Mouse (Mus musculus) adrenal gland, adult 2 months (tissue): Measurements from ENCODE around the gene Zpr1. TPM values are rescaled to one million over a fixed set of nuclear protein-coding genes. Genes with fewer than 3 reads are reported as not detected.

ENCODE experiments used
- DNase-seq: peaks from one replicate; pipeline ENCODE4 v3.0.0; 2021
- long read RNA-seq: library from polyadenylated mRNA; stranded (forward); transcript quantifications from one replicate; pipeline ENCODE4 v2.0.0, GENCODE M21; 2021
- polyA plus RNA-seq: library from polyadenylated mRNA; depleted of rRNA; stranded (reverse); fragments of >200 nt; gene quantifications from 2 replicates; pipeline ENCODE4 v1.2.3, GENCODE M21; 2012; rRNA removed
- total RNA-seq, 2 experiments: library from RNA; stranded (reverse); gene quantifications; 2 replicates each; pipeline ENCODE4 v1.2.3; 2021

Gene Zpr1
- total RNA-seq (10 to 100 TPM; 38.1 to 84.6 TPM), polyA plus RNA-seq (26.2 and 27.3 TPM in 2 replicates)
- long read RNA-seq, transcript Zpr1-206 (14 exons, 2,984 nt): major isoform, 44 of 55 reads
- long read RNA-seq, partial matches to known transcripts: 7 of 55 reads
- long read RNA-seq, other reads (novel, unspliced or antisense): 4 of 55 reads

DNA sequence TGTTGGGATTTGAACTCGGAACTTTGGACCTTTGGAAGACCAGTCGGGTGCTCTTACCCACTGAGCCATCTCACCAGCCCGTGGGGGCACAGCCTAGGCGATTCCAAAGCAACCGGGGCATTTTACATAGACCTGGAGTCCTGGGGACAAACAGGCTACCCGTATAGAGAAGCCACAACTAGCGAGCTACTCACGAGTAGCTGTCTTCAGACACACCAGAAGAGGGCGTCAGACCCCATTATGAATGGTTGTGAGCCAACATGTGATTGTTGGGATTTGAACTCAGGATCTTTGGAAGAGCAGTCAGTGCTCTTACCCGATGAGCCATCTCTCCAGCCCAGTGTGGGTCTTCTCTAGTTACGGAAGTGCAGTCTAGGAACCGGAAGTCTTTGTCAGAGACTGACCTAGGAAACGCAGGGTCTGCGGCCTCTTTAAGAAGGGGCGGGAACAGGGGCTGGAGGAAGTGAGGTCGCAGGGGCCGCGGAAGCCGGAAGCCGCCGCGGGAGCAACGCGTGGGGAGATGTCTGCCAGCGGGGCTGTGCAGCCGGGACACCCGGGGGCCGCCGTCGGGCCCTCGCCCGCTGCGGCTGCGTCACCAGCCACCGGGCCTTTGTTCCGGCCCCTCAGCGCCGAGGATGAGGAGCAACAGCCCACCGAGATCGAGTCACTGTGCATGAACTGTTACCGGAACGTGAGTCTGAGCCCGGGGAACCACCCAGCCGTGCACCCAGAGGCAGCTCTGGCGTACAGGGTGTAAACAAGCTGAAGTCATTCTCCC, at the start of gene Zpr1:
Gene Zpr1 (plus strand): TSS at position 388 of the 778 bp plus-strand sequence.
- peak; percentile 94 for DNase-seq

- DNase-seq: no peak
Observed at GRCm38 (mm10) chr9:46223090-46223489, 49.8 kb upstream of the Zpr1 start.

- DNase-seq: no peak
Observed at GRCm38 (mm10) chr9:46224101-46224500, 48.8 kb upstream of the Zpr1 start.

GRCm38 (mm10) chr9:46224945-46225660, 47.8 kb upstream of the Zpr1 start:
- no peak for DNase-seq

- no peak for DNase-seq
Observed at GRCm38 (mm10) chr9:46227064-46227614, 45.7 kb upstream of the Zpr1 start.

- DNase-seq: no peak
Observed at GRCm38 (mm10) chr9:46228491-46228890, 44.4 kb upstream of the Zpr1 start, which contains the start of gene Apoa1. Gene Apoa1 (plus strand): TSS chr9:46228580.

DNA sequence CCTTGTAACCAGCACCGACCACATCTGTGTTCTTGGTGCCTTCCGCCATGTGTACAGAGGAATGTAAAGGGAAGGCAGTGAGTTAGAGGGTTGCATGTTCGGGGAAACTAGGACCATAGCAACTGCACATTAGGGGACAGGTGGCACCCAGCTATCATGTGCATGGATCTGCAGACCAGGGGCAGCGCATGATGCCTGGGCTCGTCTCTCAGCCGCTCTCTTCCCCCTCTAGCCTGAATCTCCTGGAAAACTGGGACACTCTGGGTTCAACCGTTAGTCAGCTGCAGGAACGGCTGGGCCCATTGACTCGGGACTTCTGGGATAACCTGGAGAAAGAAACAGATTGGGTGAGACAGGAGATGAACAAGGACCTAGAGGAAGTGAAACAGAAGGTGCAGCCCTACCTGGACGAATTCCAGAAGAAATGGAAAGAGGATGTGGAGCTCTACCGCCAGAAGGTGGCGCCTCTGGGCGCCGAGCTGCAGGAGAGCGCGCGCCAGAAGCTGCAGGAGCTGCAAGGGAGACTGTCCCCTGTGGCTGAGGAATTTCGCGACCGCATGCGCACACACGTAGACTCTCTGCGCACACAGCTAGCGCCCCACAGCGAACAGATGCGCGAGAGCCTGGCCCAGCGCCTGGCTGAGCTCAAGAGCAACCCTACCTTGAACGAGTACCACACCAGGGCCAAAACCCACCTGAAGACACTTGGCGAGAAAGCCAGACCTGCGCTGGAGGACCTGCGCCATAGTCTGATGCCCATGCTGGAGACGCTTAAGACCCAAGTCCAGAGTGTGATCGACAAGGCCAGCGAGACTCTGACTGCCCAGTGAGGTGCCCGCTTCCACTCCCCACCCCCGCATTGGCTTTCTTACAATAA, 43.1 kb upstream of the Zpr1 start:
- peak; percentile 85 for DNase-seq

DNA sequence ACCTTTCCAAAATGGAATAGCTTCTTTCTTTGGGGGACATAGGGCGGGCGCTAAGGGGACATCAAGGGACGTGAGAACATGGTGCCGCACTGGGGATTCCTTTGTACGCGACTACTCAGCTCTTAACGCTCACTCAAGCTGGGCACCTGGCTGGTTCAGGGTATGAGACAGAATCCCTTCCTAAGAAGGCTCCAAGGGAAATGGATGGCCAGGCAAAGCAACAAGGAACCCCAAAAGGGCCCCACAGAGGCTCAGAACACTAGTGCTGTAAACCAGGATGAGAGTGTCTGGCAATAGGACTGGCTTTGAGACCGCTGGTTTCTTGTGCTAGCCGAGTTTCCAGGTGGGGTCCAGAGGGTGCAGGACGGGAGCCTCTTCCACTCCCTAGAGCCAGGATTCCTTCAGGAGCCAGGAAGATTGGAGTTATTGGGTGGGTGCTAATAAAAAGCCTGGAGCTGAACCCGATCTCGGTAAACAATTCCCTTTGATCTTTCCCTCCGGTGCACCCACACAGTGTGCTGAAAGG, 42.4 kb upstream of the Zpr1 start:
- DNase-seq: no peak

DNA sequence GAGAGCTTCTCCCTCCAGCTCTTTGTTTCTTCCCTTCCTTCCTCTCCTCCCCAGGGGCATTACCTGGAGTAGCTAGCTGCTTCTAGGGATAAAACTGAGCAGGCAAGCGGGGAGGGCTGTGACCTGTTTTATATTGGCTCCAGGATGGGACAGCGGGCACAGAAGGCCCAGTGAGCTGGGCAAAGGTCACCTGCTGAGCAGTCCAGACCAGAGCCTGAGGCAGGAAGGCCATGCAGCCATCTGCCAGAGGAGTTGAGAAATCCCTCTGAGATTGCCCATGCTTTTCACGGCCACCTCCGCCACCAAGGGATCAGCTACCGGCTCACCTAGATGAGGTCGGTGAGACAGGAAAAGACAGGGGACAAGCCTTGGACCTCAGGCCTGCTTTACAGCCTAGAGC, 37.7 kb upstream of the Zpr1 start:
- DNase-seq: peak; percentile 67

- DNase-seq: no peak
Observed at GRCm38 (mm10) chr9:46235596-46235648, 37.4 kb upstream of the Zpr1 start, which contains the start of gene Apoc3. Gene Apoc3 (minus strand): TSS chr9:46235636.

- no peak for DNase-seq
Observed at GRCm38 (mm10) chr9:46235649-46236048, 37.2 kb upstream of the Zpr1 start.

GRCm38 (mm10) chr9:46238850-46239249, 34.0 kb upstream of the Zpr1 start:
- DNase-seq: no peak

DNA sequence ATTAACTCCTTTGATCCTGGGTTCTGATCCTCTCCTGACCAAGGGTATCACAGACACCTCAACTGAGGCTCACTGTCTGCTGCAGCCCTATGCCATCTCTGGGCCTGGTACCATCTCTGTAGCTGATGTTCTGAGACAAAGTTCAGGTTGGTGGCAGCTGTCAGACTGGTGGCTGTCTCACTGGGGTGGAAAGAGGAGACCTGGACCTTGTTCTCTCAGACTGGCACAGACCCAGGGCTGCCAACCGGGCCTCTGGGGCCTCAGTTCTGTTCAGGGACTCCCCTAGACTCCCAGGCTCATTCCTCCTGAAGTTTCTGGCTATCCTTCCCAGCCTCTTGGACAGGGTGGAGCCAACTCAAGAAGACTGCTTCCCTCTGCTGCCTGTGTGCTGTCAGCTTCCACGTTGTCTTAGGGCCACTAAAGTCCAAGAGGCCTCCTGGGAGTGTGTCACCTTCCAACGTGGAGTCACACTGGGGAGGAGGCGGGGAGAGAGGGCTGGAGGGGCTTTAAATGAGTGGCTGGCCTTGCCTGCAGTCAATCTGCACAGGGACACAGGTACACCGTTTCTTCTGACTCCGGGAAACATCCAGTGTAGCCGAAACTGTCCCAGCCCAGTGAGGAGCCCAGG, 32.2 kb upstream of the Zpr1 start, which contains the start of gene Apoa4:
Gene Apoa4 (plus strand): TSS at position 171 of the 628 bp plus-strand sequence.
- no peak for DNase-seq

GRCm38 (mm10) chr9:46241818-46242217, 31.0 kb upstream of the Zpr1 start:
- no peak for DNase-seq

DNA sequence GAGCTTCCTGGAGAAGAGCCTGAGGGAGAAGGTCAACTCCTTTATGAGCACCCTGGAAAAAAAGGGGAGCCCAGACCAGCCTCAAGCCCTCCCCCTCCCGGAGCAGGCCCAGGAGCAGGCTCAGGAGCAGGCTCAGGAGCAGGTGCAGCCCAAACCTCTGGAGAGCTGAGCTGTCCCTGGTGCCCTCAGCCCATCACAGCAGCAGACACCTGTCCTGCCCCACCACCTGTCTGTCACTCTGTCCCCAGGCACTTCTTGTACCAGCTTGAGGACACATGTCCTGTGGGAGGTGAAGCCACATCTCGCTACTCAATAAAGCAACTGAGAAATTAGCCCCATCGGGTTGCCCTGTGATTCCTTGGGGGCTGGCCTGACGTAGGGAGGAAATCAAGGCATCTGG, 29.7 kb upstream of the Zpr1 start:
- DNase-seq: no peak

DNA sequence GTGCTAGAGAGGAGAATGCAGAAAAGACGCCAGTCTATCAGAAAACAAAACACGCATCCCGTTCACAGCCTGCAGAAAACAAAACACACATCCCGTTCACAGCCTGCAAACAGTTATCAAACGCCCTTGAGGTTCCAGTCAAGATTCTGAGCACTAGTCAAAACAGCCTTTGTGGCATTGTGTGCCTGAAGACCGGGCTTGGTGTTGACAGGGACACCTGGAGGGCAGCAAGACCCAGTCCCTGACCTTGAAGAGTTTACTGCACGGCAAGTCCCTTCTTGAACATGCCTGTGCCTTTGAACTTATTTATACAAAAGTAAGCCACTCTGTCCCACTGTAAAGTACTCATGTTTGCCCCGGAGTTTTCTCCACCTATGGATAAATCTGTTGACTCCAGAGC, 29.3 kb upstream of the Zpr1 start:
- DNase-seq: no peak

DNA sequence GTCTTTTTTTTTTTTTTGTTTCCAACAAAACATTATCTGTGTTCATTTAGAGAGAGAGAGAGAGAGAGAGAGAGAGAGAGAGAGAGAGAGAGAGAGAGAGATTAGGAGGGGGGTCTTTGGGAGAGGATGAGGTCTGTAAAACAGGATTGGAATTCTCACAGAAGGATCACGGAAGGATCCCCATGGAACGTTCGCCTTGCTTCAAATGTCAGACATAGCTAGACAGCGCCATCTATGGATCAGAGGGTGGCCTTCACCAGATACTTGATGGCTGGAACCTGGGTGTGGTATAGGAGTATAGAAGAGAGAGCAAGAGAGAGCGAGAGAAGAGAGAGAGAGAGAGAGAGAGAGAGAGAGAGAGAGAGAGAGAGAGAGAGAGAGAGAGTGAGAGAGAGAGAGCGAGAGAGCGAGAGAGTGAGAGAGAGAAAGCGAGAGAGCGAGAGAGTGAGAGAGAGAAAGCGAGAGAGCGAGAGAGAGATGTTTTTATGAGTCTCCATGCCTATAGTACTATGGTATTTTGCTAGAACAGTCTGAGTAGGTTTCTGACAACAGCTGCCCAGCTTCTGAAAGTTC, 26.0 kb upstream of the Zpr1 start:
- DNase-seq: peak; percentile 51

- DNase-seq: no peak
Observed at GRCm38 (mm10) chr9:46256177-46256576, 16.7 kb upstream of the Zpr1 start.

- DNase-seq: peak; percentile 73
Observed at GRCm38 (mm10) chr9:46256658-46257385, 16.0 kb upstream of the Zpr1 start.

DNA sequence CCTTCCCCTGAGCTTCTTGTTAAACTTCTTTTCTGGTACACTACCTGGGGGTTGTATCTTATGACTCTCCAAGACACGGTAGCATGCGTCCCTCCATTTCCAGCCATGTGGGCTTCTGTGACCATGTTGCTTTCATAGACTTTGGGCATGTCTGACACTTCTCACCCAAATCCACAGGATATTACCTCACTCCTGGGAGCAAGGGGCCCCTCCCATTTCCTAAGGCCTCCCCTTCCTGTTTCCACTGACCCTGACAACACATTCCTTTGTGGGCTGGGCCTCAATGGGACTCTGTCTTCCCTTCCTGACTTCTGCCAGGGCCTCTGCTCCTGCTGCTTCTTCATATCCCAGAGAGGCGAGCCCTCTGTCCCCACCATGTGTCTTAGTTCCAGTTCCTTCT, 15.3 kb upstream of the Zpr1 start:
- peak; percentile 44 for DNase-seq
